Mouse (Mus musculus) embryonic facial prominence, embryonic 15.5 days (tissue): ENCODE measurements around the gene Nr2f2. TPM values are rescaled to one million over a fixed set of nuclear protein-coding genes. Genes with fewer than 3 reads are reported as not detected.

Experiments used
- ATAC-seq: fragments of 200-750 bp; cut with Nextera tagmentation; 2 replicates; pipeline ENCODE4 v1.8.0; 2017; ENCODE audit warnings: low read depth, moderate TSS enrichment; ENCODE audit not compliant: insufficient number of reproducible peaks, low FRiP score, low TSS enrichment
- H3K27ac ChIP-seq: fragments of 300-500 bp; sonication (generic); replicated peaks from 2 replicates; pipeline ENCODE4 v1.5.1; 2015; ENCODE audit warnings: mild to moderate bottlenecking, inconsistent platforms
- H3K27me3 ChIP-seq: fragments of 300-500 bp; sonication (generic); 2 replicates; pipeline ENCODE4 v1.6.1; 2015; ENCODE audit warnings: inconsistent platforms
- H3K36me3 ChIP-seq: fragments of 300-500 bp; sonication (generic); 2 replicates; pipeline ENCODE4 v1.6.1; 2015; ENCODE audit warnings: mild to moderate bottlenecking, inconsistent platforms
- H3K4me1 ChIP-seq: fragments of 300-500 bp; sonication (generic); 2 replicates; pipeline ENCODE4 v1.6.1; 2015; ENCODE audit warnings: inconsistent platforms
- H3K4me2 ChIP-seq: fragments of 300-500 bp; sonication (generic); replicated peaks from 2 replicates; pipeline ENCODE4 v1.6.1; 2015; ENCODE audit warnings: mild to moderate bottlenecking, inconsistent platforms
- H3K4me3 ChIP-seq: fragments of 300-500 bp; sonication (generic); replicated peaks from 2 replicates; pipeline ENCODE4 v1.5.1; 2015; ENCODE audit warnings: mild to moderate bottlenecking, inconsistent platforms
- H3K9ac ChIP-seq: fragments of 300-500 bp; sonication (generic); 2 replicates; pipeline ENCODE4 v1.6.1; 2015; ENCODE audit warnings: inconsistent platforms
- H3K9me3 ChIP-seq: fragments of 300-500 bp; sonication (generic); replicated peaks from 2 replicates; pipeline ENCODE4 v1.6.1; 2016; ENCODE audit warnings: inconsistent platforms
- polyA plus RNA-seq: library from polyadenylated mRNA; unstranded; fragments of >200 nt; fragmentation: Nextera tagmentation; extraction: Ambion mirVana; gene quantifications from 2 replicates; pipeline ENCODE4 v1.2.1, GENCODE M21; 2015

Gene Nr2f2
- polyA plus RNA-seq, 1 experiment from 2014 or later: 35.6 TPM

DNA sequence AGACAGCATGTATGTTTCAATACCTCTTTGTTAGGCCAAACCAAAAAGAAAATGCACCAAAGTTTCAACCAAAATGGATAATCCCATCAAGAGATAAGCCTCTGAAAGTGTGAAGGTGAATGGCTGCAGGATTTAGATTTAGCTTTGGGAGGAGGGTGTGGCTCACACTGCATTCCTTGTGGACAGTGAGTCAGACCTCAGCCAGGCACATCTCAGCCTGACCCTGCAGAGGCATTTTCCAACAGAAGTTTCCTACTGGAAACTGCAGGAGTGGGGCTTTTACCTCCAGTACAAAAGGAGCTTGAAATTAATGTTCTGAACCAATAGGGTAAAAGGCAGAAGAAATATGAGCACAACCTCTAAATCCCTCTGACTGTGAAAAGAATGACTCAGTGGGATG lies 62.1 kb downstream of the Nr2f2 start:
- Histone ChIP-seq H3K4me1 (no peaks in the 10 kb centered on the region), H3K9ac (no peak overlapping the region), H3K9me3 (no peaks in the 10 kb centered on the region), H3K4me2 (no peak overlapping the region), H3K4me3 (no peak overlapping the region), H3K27ac (no peak overlapping the region), H3K27me3 (no peaks in the 10 kb centered on the region), H3K36me3 (no peaks in the 10 kb centered on the region)
- ATAC-seq: no peak
